Mouse (Mus musculus): ENCODE measurements around the gene Ivl.

Gene Ivl

DNA sequence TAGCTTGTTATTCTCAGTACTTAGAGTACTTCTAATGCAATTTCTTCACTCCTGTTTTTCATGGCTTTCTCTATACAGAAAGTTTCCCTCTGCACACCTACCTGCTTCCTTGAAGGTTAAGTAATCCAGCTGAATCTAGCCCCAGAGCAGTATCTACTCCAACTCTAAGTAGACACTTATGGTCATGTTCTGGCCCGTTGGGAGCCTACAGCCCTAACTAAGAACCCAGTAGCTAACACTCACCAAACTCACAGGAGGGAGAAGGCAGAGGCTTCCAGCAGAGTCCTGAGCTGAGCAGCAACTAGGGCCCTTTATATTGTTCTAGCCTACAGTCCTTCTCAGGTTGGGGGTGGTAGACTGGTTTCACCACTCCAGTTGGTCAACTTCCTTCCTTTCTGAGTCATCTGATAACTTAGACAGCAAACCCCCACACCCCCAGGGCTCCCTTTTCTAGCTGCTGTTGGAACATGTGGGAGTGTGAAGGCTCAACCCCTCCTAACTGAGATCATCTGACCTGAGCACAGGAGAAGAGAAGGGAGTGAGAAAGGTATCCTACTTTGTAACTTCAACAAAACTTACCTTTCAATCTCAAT is at the start of gene Ivl:
Gene Ivl, minus strand, starts transcription at position 287 of the 593 bp plus-strand sequence.
- DNase-seq (ENCODE audit: low read depth) = no peak

DNA sequence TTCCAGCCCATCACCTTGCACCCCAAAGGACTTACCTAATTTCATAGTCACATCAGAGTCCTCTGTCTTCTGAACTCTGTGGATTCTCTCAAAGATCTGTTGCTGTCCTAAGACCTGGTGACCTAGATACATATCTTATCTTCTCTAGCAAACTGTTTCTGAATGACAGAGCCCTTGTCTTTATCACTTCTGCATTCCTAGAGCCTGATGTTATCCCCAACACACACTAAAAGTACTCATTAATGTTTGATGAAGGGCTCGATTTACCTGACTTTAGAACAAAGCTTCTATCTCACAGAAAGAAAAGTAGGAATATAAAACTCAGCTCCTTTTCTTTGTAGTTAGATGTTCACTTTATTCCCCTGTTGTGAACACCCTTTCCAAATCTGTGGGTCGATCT is 48.0 kb upstream of the Ivl start, which contains the start of gene Lce6a:
Gene Lce6a, minus strand, starts transcription at position 101 of the 400 bp plus-strand sequence.
- no peak for DNase-seq (ENCODE audit: low read depth)

DNA sequence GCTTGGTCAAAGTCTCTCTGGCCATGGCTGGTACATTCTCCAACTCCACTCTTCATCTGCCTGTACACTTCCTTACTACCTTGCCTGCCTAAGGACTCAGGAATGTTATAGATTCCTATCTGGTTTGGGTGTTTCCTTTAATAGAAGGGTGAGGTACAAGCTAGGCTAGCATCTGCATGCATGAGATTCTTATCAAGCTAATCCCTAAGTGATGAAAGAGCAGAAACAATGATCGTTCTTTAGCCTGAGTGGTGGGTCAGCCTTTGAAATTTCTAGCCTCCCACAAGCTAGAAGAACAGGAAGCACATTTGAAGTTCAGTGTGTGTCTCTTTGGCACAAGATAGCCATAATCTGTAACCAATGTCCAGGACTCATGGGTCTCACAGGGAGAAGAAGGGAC is 36.3 kb upstream of the Ivl start:
- no peak for DNase-seq (ENCODE audit: low read depth)

DNA sequence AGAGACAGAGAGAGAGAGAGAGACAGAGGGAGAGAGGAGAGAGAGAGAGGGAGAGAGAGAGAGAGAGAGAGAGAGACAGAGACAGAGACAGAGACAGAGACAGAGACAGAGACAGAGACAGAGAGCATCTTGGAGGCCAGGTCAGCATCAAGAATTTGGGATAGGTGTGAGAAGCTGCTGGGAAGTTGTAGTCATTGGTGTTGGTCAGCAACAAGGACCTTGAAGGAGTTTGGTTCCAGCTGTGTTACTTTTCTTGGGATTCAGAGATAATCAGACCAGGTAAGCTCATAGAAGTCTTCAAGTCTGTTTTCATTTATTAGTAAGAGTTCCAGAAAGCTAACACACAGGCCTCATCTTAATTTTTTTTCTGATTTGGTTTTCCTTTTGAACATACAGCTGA is 33.9 kb upstream of the Ivl start, which contains the start of gene 2210017I01Rik:
Gene 2210017I01Rik, minus strand, starts transcription at position 101 of the 400 bp plus-strand sequence.
- DNase-seq (ENCODE audit: low read depth) = no peak

DNA sequence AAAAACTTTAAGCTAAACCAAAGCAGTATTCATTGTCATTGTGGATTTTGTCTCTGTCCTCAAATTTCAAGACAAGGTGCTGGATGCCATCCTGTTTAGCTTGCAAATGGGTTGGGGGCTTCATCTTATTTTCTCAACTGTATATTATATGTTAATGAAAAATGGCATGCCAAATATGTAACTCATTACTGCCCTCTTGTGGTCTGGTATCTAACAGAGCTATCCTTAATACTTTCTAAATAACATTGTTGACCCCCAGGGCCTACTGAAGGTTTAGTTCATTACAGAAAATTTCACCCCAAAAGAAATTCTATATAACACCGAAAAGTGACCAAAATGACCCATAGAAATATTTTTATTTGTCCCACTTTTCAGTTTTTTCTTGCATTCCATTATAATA is 28.6 kb upstream of the Ivl start:
- DNase-seq (ENCODE audit: low read depth) = no peak

DNA sequence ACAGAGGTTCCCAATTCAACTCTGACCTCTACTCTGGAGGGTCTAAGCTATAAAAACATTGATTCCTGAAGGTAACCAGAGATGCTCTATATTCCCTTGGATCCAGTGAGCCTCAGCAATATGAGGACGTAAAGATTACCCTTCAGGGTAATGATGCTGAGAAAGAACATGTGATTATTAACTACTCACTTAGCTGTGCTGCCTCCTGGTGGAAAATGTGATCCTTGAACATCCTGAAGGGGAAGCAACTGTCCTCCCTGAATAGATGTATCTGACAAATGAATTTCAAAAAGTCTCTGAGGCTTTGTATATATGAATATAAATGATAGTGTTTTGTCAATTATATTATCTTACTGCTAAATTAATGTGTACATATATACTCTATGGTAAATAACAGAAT is 26.9 kb upstream of the Ivl start:
- DNase-seq (ENCODE audit: low read depth) = no peak

DNA sequence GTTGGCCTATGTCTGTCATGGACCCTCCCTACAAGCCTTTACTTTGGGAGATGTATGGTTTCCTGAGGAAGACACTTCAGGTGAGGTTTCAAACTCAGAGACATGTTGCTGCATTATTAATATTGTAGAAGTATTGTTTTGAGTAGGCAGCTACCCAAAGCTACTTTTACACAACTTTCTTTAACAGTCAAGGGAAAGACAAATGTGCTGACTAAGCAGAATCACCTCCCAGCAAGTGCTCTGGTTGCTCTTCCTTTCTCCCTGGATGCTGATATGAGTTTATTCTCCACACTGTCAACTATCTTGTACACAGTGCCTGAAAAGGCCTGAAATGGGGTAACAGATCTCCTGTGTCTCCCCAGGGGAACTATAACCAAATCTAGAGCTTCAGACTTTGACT is 26.4 kb upstream of the Ivl start:
- DNase-seq (ENCODE audit: low read depth) = no peak

DNA sequence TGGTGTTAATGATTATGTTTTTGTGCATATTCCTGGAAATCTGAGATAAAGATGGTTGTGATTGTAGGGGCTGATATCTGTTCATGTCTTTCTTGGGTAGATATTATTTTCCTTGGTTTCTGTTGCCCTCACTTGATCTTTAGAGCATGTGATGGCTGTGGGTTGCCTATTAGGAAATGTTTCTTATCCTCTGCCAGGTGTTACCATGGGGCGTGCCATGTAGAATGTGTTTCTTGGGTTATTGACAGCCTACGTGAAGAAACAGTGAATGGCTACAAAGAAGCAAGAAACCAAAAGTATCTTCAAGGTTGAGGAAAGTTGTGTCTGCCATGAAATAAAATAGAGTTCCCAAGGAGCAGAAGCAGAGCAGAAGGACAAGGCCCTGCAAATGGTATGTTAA is 24.9 kb upstream of the Ivl start:
- DNase-seq (ENCODE audit: low read depth) = no peak

DNA sequence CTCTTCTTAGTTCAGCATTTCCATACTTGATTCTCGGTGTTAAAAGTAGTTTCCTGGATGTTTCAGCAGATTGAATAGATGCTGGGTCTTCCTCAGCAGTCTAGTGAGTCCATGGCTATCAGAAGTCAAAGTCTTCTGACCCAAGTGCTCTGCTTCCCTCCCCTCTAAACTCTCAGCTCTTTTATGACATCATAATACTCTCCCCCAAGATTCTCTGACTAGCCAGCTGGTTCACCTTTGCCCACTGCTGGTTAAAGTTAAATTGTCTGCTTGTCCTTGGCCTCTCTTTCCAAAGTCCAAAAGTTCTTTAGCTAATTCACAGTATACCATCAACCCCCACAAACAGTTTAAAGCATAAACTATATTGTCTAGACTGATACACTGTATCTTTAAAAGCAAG is 15.3 kb upstream of the Ivl start, which contains the start of gene Smcp:
Gene Smcp, minus strand, starts transcription at position 140 of the 400 bp plus-strand sequence.
- DNase-seq (ENCODE audit: low read depth) = no peak

DNA sequence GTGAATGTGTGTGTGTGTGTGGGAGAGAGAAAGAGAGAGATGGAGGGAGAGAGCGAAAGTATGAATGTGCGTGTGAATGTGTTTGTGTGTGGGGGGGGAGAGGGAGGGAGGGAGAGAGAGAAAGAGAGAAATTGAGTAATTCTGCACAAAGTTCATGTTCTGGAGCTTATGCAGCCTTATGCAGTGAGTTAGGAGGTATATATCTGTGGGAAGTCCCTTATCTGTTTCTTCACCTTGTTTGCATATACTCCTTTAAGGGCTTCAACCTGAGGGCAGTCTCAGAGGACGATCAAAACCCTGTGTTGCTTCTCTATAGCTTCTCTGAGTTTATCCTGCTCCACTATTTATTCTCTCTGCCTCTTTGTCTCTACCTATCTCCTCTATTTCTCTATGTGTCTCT is 13.7 kb upstream of the Ivl start:
- no peak for DNase-seq (ENCODE audit: low read depth)

DNA sequence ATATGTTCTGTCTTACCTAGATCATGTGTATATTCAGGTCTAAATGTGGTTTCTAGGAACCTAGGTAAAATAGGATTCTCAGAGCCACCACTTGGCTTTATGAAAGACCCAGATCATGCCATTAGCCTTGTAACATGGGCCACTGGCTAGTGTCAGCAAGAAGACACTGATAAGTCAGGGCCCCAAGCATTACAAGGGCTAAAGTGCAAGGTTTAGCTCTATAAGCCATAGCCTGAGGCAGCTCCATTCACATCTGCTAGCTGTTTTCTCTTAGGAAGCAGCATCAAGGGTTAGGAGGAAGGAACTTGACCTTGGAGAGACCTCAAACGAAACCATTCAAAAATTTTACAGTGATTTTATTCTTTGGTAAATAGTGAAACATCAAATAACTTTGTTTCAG is 11.5 kb upstream of the Ivl start:
- no peak for DNase-seq (ENCODE audit: low read depth)

DNA sequence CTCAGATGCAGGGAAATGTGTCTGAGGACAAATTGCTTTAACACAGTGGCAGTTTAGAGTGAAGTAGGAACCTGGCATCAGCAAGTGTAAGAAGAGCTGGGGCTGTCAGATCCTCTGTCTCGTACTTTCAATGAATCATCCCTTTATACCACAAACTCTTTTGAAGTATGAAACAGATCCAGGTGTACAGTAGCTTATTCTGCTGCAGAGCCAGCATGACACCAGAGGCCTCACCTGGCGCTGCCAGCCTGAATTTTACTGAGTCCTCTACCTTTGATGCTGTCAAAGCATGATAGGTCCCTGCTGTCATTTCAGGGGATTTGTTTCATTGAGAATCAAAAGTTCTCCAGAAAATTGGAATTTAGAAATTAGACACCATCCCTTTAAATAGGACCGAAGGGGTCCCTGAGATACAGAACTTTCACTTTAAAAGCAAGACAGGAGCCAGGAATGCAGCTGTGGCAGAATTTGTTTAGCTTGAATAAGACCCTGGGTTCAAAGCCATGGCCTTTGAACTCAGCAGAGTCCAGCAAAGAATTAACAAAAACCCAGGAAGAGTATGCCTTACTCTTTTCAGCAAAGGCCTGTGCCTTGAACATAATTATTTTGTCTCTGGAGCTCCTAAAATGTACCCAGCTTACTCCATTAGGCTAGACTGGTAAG is 9.8 kb upstream of the Ivl start:
- no peak for DNase-seq (ENCODE audit: low read depth)

DNA sequence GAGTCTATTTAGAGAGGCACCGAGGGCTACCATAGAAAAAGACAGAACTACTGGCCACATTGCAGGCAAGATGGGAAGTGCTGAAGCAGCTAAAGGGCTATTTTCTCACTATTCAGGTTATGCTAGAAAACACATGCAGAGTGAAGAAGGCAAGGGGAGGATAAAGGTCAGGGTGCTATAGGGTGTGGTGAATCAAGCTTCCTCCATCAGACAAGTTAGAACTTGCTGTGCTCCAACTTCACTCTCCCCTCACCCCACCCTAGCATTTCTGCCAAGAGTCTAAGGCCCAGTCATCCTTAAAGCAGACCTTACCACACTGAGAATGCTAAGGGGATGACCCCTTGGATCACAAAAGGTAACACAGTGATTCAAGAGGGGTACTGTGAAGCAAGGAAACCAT is 6.0 kb upstream of the Ivl start:
- DNase-seq (ENCODE audit: low read depth) = no peak

DNA sequence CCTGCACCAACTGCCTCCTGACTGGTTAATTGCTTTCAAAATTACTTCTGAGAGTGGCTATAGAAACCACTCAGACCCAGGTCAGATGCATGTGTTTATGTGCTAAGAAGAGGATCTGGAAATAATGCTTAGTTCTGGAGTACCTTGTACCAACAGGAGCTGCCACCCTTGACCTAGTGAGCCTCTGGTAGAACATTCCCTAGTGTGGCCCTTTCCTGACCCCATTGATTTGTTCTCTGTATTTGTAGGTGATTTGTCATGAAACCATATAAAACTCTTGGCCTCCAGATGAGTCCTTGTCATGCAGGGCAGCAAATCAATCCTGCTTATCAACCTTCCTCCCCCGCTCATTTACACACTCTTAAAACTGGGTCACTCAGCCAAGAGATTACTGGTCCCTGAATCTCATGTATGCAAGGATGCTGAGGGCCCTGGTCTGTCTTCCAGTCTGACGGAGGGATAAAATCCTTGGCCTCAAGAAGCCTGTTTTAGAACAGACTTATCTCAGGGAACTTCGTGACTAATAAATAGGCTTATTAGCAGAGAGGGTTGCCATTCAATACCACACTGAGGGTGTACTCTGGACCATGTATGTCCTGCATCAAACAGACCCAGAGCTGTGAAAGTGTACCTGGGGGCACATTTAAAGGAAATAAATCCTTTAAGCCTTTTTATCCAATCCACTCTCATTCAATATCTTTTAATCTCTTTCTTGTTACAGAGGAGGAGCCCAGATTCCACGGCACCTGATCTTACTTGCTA is 5.3 kb upstream of the Ivl start:
- no peak for DNase-seq (ENCODE audit: low read depth)

DNA sequence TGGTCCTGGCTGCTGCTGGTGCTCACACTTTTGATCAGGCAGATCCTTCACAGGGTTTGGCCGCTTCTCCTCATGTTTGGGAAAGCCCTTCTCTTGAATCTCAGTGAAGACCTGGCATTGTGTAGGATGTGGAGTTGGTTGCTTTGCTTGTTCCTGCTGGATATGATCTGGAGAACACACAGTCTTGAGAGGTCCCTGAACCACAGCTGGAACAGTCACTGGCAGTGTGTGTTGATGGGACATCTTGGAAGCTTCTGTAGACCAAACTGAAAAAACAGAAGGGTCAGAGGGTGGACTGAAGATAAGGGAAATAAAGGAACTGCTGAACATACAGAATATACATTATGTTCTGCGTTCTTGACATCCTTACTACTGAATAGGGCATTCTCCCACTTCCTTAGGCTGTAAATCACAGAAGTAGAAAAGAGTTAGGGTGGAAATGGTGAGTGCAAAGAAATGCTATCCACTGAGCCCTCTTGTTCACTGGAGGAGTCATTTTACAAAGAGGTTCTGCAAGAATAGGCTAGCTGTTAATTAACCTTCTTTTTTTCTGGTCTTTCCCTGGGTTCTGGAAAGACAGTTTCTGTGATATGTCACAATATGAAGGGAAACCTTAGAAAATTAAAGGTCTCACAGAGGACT is 900 bp downstream of the Ivl start:
- DNase-seq (ENCODE audit: low read depth) = no peak

DNA sequence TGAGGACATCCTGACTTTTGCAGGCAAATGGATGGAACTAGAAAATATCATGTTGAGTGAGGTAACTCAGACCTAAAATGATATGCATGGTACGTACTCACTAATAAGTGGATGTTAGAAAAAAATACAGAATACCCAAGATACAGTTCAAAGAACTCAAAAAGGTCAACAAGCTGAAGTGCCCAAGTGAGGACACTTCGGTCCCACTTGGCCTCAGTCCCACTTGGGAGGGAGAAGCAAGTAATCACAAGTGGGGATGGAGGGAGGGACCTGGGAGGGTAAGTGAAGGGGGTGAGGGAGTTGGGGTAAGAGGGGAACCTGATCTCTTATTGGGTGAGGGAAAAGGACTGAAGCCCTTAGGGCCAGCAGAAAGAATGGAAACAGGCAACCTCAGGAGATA is 4.8 kb downstream of the Ivl start:
- DNase-seq (ENCODE audit: low read depth) = no peak

DNA sequence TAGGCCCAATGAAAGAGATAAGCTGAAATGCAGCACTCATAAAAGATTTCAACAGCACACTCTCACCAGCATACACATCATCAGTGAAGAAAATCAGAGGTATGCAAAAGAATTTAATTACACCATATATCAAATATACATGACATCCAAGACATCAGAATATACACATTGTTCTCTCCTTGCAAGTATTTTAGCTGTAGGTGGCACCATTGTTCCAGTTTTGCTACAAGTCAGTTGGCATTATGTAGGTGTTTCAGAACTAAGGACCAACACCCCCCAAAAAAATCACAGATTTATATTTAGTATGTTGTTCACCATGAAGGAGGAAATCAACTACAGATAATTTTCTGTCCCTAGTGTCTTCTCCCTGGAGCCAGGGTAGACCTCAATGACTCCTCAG is 8.1 kb downstream of the Ivl start:
- no peak for DNase-seq (ENCODE audit: low read depth)

DNA sequence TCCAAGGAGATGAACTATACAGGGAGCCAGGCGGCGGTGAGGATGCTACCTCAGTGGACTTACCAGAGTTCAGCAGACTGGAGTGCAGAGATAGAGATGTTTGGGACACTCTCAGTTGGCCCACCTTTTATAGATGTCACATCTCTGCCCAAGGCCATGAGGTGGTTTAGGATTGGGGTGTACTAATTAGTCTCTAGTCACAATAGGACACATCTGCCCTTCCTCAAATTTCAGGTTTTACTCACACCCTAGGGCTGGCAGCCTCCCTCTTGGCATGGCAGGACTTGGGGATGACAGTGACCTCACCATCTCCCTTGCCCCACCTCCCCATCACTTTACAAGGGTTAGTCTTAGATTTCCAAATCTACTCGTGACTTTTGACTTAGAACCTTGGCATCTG is 39.1 kb downstream of the Ivl start, which contains the start of gene 2310046K23Rik:
Gene 2310046K23Rik, minus strand, starts transcription at position 101 of the 400 bp plus-strand sequence.
- no peak for DNase-seq (ENCODE audit: low read depth)
